ENCODE assay signal across 14 mouse cellular contexts in genomic region chr14:25514943-25515512, GRCm38 (mm10). TPM values are rescaled to one million over a fixed set of nuclear protein-coding genes. Genes with fewer than 3 reads are reported as not detected.
A peak's percentile ranks its signal among the peaks of the same experiment; 100 is the strongest.
DNase-seq lines count a peak whose midpoint lies in the region; ATAC-seq and TF ChIP-seq lines count a peak whose summit lies in the region.
"Had no signal": no experiment of that assay in that cellular context is flagged by ENCODE, and none has a peak within 500 bp of the region (broad histone marks: within the 10 kb centered on the region; RNA-seq: fewer than 3 reads in every experiment).

No protein-coding gene starts in this region.

- peak overlapping the region; percentile 90 for H3K27ac ChIP-seq in heart, embryonic 12.5 days (ENCODE audit: poor library complexity, severe bottlenecking)
- peak overlapping the region; percentile 95; the same call in 1 of the 2 replicates for H3K27ac ChIP-seq in liver, postnatal 0 days (ENCODE audit: low read depth)
- no peak overlapping the region for H3K27ac ChIP-seq in liver, embryonic 12.5 days
- H3K27ac ChIP-seq: hindbrain, embryonic 14.5 days; liver, embryonic 15.5 days; stomach, postnatal 0 days had no signal

- no peak for TF ChIP-seq CTCF in liver, postnatal 0 days (IDR thresholded peaks at IDR 0.05; ENCODE audit: low read depth)

- H3K27me3 ChIP-seq in heart, embryonic 12.5 days (replicated peaks) = no peaks in the 10 kb centered on the region
- H3K27me3 ChIP-seq in liver, postnatal 0 days (ENCODE audit: insufficient read depth, low read length) = no peaks in the 10 kb centered on the region
- H3K27me3 ChIP-seq in liver, embryonic 12.5 days (replicated peaks) = no peaks in the 10 kb centered on the region
- H3K27me3 ChIP-seq: liver, embryonic 15.5 days had no signal

- H3K4me2 ChIP-seq in heart, embryonic 12.5 days = no peak overlapping the region
- H3K4me2 ChIP-seq in liver, postnatal 0 days (ENCODE audit: low read depth, low read length) = no peak overlapping the region
- no peak overlapping the region for H3K4me2 ChIP-seq in liver, embryonic 12.5 days
- H3K4me2 ChIP-seq: hindbrain, embryonic 14.5 days; liver, embryonic 15.5 days had no signal

- ATAC-seq in heart, embryonic 12.5 days (ENCODE audit: insufficient number of reproducible peaks, low FRiP score) = no peak
- no peak for ATAC-seq in liver, postnatal 0 days
- no peak for ATAC-seq in liver, embryonic 12.5 days

- H3K4me3 ChIP-seq in heart, embryonic 12.5 days = no peak overlapping the region
- H3K4me3 ChIP-seq in liver, postnatal 0 days (ENCODE audit: low read depth, low read length) = no peak overlapping the region
- no peak overlapping the region for H3K4me3 ChIP-seq in liver, embryonic 12.5 days
- H3K4me3 ChIP-seq: erythroblast, embryonic 14.5 days; liver, embryonic 15.5 days had no signal

- H3K4me1 ChIP-seq in heart, embryonic 12.5 days (replicated peaks) = peaks cover 97% of the 10 kb centered on the region
- peaks cover 94% of the 10 kb centered on the region for H3K4me1 ChIP-seq in liver, postnatal 0 days (ENCODE audit: insufficient read depth)
- H3K4me1 ChIP-seq in liver, embryonic 12.5 days = peaks cover 99% of the 10 kb centered on the region

- DNase-seq in adrenal gland, adult 2 months = peak; percentile 30
- DNase-seq in adrenal gland, adult 18-20 months (ENCODE audit: low spot score in 2 of 2) = no peak
- DNase-seq in heart, adult 18-20 months = no peak
- no peak for DNase-seq in liver, postnatal 0 days
- DNase-seq in thymus, postnatal 4 days = peak; percentile 38
- DNase-seq in thymus, postnatal 36 days = no peak
- DNase-seq: adrenal gland, postnatal 10 days; layer of hippocampus, adult 9-11 months had no signal

- H3K36me3 ChIP-seq in heart, embryonic 12.5 days = peaks cover 7% of the 10 kb centered on the region
- H3K36me3 ChIP-seq in liver, postnatal 0 days (replicated peaks; ENCODE audit: insufficient read depth, low read length) = no peaks in the 10 kb centered on the region
- H3K36me3 ChIP-seq in liver, embryonic 12.5 days = no peaks in the 10 kb centered on the region
- H3K36me3 ChIP-seq: liver, embryonic 15.5 days had no signal

- no peak for TF ChIP-seq EP300 in liver, postnatal 0 days (IDR thresholded peaks at IDR 0.05; ENCODE audit: low read depth)

- WGBS in heart, embryonic 12.5 days = 82% methylated on average over 2 of the region's 2 CpGs
- 78% methylated on average over 2 of the region's 2 CpGs for WGBS in liver, postnatal 0 days (ENCODE audit: insufficient replicate concordance)
- 72% methylated on average over 2 of the region's 2 CpGs for WGBS in liver, embryonic 12.5 days (ENCODE audit: insufficient replicate concordance)

- H3K9me3 ChIP-seq in heart, embryonic 12.5 days (replicated peaks) = no peaks in the 10 kb centered on the region
- H3K9me3 ChIP-seq in liver, postnatal 0 days (ENCODE audit: low read length) = no peaks in the 10 kb centered on the region
- H3K9me3 ChIP-seq in liver, embryonic 12.5 days (replicated peaks) = no peaks in the 10 kb centered on the region
- H3K9me3 ChIP-seq: liver, embryonic 15.5 days had no signal

- 0 out of 2 replicates have a peak overlapping the region, but pooled peaks have one; percentile 0 for H3K9ac ChIP-seq in heart, embryonic 12.5 days
- no peak overlapping the region; the same call in 1 of the 2 replicates for H3K9ac ChIP-seq in liver, postnatal 0 days (replicated peaks)
- H3K9ac ChIP-seq in liver, embryonic 12.5 days = no peak overlapping the region
- H3K9ac ChIP-seq: hindbrain, embryonic 14.5 days; liver, embryonic 15.5 days had no signal

RNA-seq across cellular contexts. Expression of gene Zmiz1, which starts 56.0 kb away (rescaled TPM):
- total RNA-seq in adrenal gland, adult 2 months (2021) = 100 to 1,000 TPM in 1 of 2 experiments, 10 to 100 TPM in 1; 90.8 to 142 TPM
- 72.7 and 95.8 TPM in 2 replicates for polyA plus RNA-seq in adrenal gland, adult 2 months (2012; rRNA removed)
- total RNA-seq in adrenal gland, adult 18-20 months (2021) = 100 to 1,000 TPM in 1 of 2 experiments, 10 to 100 TPM in 1; 89.1 to 116 TPM
- polyA plus RNA-seq in heart, embryonic 12.5 days (2016; fragmentation: Nextera tagmentation; extraction: Ambion mirVana) = 34.2 and 41.4 TPM in 2 replicates
- 10 to 100 TPM; 32.5 to 38.5 TPM for total RNA-seq in heart, adult 18-20 months (2021)
- 3.6 and 4.3 TPM in 2 replicates for polyA plus RNA-seq in liver, postnatal 0 days (2015; fragmentation: Nextera tagmentation; extraction: Ambion mirVana)
- 9.1 and 10.2 TPM in 2 replicates for polyA plus RNA-seq in liver, embryonic 12.5 days (2016; fragmentation: Nextera tagmentation; extraction: Ambion mirVana)

Comparison
In these comparisons a context has a peak if more than half of its experiments do, and no peak if none do; other contexts are left out.
1. DNase-seq: peak in adrenal gland, adult 2 months (single experiment) and thymus, postnatal 4 days (single experiment); none in adrenal gland, adult 18-20 months (0 of 2), heart, adult 18-20 months (0 of 2), liver, postnatal 0 days (single experiment) and thymus, postnatal 36 days (0 of 2).